Mouse (Mus musculus) cerebellum, adult 2 months (tissue): Measurements from ENCODE around the gene Zc3h18.

ENCODE experiments used
- CTCF ChIP-seq: fragments of 200-500 bp; IDR thresholded peaks from 2 replicates; pipeline ENCODE4 v1.5.1; 2011; ENCODE audit warnings: low read depth, mild to moderate bottlenecking, control low read depth, low read length, moderate library complexity, borderline replicate concordance; ENCODE audit not compliant: insufficient read depth
- POLR2A ChIP-seq: fragments of 200-500 bp; IDR thresholded peaks from 2 replicates; pipeline ENCODE4 v1.6.1; 2011; ENCODE audit warnings: low read length, control low read depth, borderline replicate concordance; ENCODE audit not compliant: insufficient read depth

DNA sequence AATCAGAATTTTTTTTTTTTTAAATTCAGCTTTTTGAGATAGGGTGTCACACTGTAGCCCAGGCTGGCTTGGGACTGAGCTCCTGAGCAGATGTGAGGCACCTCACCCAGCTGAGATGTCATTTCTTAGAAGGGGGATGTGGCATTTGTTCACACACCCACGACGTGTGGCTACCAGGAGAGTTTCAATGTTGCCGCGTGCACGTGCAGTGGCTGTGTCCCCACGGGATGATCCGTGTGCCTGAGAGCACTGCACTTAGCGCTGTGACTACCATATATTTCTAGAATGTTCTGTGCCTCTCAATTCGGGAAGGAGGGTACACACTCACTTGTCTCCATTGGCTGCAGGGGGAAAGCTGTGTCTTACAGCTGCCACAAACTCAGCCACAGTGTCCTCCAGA lies 59.7 kb downstream of the Zc3h18 start:
- TF ChIP-seq CTCF (no peak), POLR2A (no peak)
